16 mouse cellular contexts compared by ENCODE assay signal in genomic region chr12:53754236-53754635, GRCm38 (mm10).
"Had no signal": no experiment of that assay in that cellular context is flagged by ENCODE, and none has a peak within 500 bp of the region (broad histone marks: within the 10 kb centered on the region; RNA-seq: fewer than 3 reads in every experiment).

No protein-coding gene starts in this region.

- H3K4me3 ChIP-seq: lung, embryonic 15.5 days; midbrain, embryonic 15.5 days; neural tube, embryonic 12.5 days; stomach, embryonic 15.5 days had no signal

- H3K4me2 ChIP-seq: lung, embryonic 15.5 days; midbrain, embryonic 11.5 days; neural tube, embryonic 12.5 days; stomach, embryonic 15.5 days had no signal

- H3K36me3 ChIP-seq: lung, embryonic 15.5 days; midbrain, embryonic 15.5 days; neural tube, embryonic 12.5 days; stomach, embryonic 15.5 days had no signal

- H3K27me3 ChIP-seq: midbrain, embryonic 15.5 days; neural tube, embryonic 12.5 days; stomach, embryonic 15.5 days had no signal

- H3K9me3 ChIP-seq: lung, embryonic 15.5 days; midbrain, embryonic 15.5 days; neural tube, embryonic 12.5 days; stomach, embryonic 15.5 days had no signal

- ATAC-seq: liver, postnatal 0 days; lung, postnatal 0 days had no signal

- H3K9ac ChIP-seq: liver, postnatal 0 days; lung, embryonic 15.5 days; midbrain, embryonic 15.5 days; neural tube, embryonic 12.5 days; stomach, embryonic 15.5 days had no signal

- DNase-seq: liver, postnatal 0 days; lung, adult 2 months; lung, postnatal 14 days; lung, postnatal 36 days; right cerebral cortex, postnatal 14 days; thymus, adult 2 months; thymus, postnatal 25 days; thymus, postnatal 4 days had no signal

- H3K27ac ChIP-seq: lung, embryonic 15.5 days; macrophage; midbrain, embryonic 15.5 days; neural tube, embryonic 12.5 days; stomach, embryonic 15.5 days; stomach, postnatal 0 days had no signal
